Mouse (Mus musculus) skeletal muscle tissue, adult 2 months (tissue): ENCODE measurements around the gene Hist1h2bb.
A peak's percentile ranks its signal among the peaks of the same experiment; 100 is the strongest.
"Not testable (repeated sequence)": the region's sequence is repeated elsewhere in the genome, so short reads cannot be mapped to it uniquely, and the experiment has no call there.

Source experiments
- DNase-seq: peaks from one replicate; pipeline ENCODE4 v3.0.0-alpha.2; 2012; ENCODE audit warnings: low read depth, low spot score

Gene Hist1h2bb

DNA sequence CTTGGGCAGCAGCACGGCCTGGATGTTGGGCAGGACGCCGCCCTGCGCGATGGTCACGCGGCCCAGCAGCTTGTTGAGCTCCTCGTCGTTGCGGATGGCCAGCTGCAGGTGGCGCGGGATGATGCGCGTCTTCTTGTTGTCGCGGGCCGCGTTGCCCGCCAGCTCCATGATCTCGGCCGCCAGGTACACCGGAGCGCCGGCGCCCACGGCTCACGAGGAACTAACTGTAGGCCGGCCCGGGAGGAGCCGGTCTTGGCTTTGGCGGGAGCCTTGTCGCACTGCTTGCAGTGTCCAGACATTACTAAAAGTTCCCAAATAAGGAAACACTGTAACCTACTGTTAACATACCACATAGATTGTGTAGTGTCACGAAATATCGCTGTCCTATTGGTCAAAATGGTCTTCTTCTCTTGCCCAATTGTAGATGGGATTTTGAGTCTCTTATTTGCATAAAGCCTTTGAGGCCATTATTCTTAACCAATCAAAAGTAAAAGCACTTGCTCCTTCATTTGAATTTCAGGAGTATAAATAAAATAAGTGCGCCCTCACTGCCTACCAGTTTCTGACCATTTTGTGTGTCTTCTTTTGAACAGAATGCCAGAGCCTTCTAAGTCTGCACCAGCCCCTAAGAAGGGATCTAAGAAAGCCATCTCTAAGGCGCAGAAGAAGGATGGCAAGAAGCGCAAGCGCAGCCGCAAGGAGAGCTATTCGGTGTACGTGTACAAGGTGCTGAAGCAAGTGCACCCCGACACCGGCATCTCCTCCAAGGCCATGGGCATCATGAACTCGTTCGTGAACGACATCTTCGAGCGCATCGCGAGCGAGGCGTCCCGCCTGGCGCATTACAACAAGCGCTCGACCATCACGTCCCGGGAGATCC, at the start of gene Hist1h2bb:
Hist1h2bb (plus strand) TSS at position 534 of the 880 bp plus-strand sequence.
- peak; percentile 92 for DNase-seq

DNA sequence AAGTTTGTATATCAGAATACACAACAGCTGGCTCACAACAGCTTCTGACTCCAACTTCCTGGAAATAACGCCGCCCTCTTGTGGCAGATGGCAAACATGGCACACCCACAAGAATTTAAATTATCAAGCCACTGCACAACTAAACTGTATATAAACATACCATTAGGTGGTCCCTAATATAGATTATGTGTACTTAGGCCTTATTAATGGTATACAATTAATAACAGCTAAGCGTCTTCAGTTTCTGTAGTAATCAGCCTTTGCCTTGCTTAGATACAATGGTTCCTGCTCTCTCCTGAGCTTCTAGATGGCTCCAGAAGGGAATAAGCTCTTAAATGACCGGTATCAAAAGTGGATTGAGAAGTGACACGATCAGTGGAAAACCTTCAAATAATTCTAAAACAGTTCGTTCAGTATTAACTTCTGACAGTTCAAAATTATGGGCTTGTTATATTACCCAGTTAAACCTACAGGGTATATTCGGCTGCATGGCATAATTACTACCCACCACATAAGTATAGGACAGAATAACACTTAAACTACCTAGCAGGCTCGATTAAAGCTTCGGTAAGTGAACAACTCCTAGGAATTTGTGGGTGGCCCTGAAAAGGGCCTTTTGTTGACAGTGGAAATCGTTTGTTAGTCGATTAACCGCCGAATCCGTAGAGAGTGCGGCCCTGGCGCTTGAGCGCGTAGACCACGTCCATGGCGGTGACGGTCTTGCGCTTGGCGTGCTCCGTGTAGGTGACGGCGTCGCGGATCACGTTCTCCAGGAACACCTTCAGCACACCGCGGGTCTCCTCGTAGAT, 48.8 kb upstream of the Hist1h2bb start:
- peak; percentile 52 for DNase-seq

DNA sequence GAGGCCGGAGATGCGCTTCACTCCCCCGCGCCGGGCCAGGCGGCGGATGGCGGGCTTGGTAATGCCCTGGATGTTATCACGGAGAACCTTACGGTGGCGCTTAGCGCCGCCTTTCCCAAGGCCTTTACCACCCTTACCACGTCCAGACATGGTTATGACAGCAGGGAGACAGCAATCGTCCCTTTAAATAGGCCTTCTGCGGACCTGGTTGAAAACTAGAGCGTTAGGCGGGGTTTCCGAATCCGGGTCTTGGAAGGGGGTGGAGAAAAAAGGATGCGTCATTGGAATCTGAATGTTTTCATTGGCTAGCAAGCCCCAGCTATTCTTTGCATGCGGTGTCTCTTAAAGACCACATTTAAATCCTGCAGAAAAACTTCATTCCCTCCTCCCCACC, 48.2 kb upstream of the Hist1h2bb start, which contains the start of gene Hist1h4c:
Hist1h4c (minus strand) TSS at position 155 of the 394 bp plus-strand sequence.
- DNase-seq: peak; percentile 99

DNA sequence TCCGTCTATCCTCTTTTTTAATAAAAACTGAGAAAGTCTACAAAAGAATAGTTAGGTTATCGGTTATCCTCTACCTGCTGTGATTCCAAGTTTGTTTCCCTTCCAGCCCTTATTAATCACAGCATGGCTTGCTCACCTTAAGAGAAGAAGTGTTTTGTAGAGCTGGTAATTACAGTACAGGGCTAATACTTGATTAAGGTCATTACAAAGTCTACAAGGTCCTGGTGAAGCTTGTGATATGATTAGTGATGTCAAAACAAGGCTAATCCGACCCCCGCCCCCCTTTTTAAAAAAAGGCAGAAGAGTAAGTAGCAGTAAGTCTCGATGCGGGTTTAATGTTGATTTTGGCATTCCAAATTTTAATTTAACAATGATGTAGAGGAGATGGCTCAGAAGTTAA, 47.5 kb upstream of the Hist1h2bb start:
- DNase-seq: no peak

DNA sequence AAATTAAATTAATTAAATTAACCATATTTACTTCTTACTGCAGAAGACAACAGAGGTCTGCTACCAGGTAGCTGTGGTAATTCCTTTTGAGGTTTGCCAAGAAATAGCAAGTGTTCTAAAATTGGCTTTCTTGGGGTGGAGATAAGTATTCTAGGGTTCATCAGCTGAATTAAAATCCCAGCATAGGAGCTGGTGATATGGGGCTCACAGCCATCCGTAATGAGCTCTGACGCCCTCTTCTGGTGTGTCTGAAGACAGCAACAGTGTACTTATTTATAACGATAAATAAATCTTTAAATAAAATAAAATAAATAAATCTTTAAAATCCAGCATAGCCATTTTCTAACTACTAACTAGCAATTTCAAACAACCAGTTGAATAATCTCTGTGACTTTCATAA, 46.8 kb upstream of the Hist1h2bb start:
- no peak for DNase-seq

DNA sequence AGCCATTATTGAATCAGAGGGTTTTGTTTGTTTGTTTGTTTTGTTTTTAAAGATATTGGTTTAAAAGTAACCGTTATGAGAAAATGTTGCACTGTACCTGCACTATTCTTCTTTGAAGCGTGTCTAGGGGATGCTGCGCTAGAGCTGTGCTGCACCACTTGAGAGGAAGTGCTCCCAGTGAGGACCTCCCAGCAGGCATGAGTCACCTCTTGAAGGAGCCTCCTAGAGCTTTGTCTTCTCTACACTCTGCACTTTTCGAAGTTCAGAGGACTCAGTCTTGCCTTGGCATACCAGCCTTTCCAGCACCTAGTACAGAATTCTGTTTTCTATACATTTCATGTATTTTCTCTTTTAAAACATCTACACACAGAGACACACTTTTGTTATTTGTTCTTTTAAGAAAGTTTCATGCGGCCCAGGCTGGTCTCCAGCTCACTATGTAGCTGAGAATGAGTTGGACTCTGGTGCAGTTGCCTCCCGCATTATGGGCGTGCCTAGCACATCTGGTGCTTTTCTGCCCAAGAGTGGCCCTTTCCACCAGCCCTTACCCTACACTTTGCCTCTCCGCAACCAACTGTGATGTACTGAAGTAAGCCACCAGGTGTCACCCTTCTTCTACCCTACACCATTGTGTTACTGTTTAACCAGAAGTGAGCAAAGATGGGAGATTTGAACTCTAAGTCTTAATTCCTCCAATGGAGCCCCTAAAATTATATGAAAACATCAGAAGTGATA, 45.6 kb upstream of the Hist1h2bb start:
- peak; percentile 69 for DNase-seq

DNA sequence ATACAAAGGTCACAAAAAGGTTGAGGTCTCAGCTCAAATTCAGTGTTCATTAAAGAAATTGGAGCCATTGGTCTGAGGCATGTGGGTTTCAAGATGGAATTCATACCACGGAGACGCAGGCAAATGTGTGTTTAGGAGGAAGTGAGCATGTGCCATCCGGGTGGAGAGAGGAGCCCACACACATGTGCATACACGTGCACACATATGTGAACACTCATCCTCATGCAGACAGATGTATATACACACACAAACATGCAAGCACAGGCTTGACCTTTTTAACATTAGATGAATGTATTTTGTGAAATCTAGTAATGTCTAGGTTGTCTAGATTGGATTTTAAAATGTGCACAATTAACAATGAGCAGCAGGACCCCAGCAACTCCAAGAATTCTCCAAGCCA, 44.3 kb upstream of the Hist1h2bb start:
- DNase-seq: no peak

DNA sequence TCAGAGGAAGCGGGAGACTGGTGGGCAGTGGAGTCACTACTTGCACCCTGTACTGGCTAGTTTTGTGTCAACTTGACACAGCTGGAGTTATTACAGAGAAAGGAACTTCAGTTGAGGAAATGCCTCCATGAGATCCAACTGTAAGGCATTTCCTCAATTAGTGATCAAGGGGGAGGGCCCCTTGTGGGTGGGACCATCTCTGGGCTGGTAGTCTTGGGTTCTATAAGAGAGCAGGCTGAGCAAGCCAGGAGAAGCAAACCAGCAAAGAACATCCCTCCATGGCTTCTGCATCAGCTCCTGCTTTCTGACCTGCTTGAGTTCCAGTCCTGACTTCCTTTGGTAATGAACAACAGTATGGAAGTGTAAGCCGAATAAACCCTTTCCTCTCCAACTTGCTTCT, 43.7 kb upstream of the Hist1h2bb start:
- DNase-seq: not testable (repeated sequence)

DNA sequence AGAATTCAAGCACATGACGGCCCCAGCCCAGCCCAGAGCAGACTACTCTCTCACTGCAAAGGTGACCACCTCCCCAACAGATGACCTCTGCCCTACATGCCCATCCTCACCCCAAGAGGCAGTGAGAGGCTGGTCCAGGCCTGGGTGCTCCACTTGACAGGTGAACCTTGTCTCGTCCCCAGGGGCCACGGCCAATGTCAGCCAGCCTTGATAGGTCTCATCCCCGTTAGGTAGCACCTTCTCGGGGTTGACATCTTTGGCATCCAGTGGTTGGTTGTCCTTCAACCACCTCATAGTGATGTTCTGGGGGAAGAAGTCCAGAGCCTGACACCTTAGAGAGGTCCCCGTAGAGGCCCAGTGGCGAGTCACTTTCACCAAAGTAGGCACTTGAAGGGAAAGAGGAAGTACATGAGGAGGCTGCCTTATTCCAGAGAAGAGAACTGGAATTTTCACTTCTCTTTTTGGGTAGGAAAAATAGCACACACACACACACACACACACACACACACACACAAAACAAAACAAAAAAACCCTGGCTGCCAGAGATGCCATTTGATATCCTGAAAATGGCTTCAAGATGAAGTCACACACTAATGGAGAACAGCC, 40.7 kb upstream of the Hist1h2bb start:
- no peak for DNase-seq

DNA sequence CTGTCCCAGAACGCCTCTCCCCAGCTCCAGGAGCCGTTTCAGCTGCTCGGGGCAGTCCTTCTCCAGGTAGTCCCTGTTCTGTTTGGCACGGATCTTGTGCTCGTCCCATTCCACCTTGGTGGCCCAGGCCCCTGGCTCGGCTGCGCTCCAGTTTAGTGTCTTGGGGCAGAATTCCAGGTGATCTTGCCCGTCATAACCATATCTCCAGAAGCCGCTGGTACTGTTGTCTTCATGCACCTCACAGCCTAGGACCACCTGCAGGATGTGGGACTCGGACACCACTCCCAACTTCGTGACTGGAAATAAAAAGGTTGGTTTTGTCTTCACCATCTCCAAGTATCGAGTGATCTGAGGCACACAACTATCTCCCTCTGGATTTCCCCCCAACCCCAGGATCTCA, 39.8 kb upstream of the Hist1h2bb start:
- DNase-seq: no peak

DNA sequence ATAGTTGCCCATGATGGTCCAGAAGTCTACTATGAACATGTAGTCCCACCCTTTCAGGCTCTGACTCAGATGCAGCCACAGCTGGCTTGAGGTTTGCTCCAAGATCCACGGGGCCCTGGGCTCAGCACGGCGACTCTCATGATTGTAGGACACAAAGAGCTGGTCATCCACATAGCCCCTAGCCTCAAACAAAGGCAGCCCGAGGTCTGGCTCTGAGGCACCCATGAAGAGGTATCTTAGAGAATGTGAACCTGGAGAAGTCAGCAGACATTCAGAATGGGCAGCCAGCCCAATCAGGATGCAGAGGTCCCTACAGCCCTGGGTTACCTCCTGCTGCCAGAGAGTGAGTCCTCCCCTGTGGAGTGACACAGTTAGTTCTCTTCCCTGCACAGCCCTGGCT, 38.5 kb upstream of the Hist1h2bb start:
- DNase-seq: no peak

DNA sequence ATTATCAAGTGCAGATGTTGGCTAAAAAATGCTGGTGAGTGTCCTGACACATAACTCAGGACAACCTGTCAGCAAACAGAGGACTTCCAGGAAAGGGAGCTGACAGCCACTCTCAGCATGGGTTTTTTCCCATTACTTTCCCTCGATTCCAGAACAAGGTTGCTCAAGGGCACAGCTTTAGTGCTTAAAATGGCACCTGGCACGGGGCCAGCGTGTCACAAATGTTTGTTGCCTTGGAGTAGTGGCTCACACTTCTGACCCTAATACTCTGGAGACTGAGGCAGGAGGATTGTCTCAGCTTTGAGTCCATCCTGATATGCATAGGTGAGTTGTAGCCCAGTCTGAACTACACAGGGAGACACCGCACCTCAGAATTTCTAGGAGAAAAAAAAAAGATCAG, 37.9 kb upstream of the Hist1h2bb start:
- DNase-seq: no peak

DNA sequence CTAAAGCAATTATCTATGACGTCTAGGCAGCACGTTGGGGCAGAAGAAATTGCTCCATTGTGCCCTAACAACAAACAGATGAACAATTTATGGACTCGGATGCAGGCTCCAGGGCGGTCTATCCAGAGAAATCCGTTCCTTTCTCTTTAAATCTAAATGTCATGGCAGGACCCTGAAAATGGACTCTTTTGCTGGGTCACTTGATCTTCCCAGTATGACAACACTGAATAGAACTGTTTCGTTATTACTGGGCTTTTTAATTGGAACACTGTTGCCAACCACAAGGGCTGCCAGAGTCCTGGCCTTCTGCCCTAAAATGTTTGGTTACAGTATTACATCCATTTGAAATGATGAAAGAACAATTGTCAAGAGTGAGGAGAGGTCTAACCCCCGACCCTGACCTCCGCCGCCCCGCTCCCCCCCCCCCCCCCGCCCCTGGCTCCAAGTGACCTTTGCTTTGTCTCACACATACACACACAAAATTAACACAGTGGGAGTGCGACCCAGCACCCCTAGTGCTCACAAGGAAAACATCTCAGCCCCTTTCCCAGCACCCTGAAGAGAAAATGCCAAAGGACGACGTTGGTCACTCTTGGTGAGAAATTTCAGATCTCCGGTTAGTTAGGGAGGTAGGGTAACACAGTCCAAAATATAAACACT, 36.7 kb upstream of the Hist1h2bb start:
- DNase-seq: no peak

DNA sequence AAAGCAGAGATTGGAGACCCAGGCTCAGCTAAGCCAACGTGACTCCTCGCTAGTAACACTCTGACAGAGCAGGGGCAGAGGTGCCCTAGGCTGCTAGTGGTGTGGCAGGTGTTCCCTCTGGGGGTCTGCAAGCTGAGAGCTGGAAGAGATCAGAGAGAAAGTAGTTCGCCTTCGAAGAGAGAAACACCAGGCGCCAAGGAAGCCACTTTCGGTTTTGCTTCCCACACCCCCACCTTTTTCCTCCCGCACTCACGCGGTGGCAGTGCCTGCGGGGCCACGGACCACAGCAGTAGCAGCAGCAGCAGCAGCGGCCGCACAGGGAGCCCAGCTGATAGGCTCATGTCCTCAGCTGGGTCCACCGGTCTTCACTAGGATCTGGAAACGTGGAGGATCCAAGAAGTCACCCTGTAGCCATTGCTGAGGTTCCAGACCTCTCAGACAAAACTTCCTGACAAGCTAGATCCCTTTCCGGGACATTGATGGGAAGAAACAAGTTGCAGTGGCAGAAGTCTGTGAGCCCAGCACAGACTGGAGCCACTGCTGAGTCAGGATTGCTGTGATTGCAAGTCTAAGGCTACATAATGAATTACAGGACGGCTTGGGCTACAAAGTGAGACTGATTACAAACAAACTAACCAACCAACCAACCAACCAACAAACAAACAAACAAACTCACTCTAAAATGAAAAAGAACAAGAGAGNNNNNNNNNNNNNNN, 36.0 kb upstream of the Hist1h2bb start, which contains the start of gene Hfe:
Hfe (minus strand) TSS at position 481 of the 716 bp plus-strand sequence.
- DNase-seq: peak; percentile 61

DNA sequence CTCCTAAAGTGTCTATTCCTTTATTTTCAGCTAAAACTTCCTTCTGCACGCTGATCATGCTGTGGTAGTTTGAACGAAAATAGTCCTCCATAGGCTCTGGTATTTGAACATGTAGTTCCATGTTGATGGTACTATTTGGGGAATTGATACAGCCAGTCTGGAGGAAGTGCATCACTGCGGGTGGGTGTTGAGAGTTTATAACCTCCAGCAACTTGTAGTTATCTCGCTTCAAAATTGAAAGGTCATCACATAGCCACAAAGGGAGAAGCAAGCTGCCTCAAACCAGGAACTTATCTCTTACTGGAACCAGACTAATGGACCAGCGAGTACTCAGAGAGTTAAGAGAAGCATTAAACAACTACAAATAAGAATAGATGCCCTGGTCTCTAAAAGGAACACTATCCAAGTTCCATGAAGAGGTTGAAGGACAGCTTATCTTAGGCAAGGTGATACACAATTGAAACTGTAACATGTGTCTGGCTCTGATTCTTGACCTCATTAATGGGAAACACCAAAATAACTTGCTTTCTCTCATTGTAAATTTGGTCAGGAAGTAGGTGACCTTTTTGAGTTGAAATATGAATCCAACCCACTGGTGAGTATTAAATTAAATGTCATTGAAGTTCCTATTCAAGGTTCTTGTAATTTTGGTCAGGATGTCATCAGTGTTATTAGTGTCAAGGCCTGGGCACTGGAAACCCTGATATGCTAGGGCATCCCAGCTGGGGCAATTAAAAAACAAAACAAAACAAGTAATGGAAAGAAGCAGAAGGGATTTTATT, 30.1 kb upstream of the Hist1h2bb start:
- no peak for DNase-seq

DNA sequence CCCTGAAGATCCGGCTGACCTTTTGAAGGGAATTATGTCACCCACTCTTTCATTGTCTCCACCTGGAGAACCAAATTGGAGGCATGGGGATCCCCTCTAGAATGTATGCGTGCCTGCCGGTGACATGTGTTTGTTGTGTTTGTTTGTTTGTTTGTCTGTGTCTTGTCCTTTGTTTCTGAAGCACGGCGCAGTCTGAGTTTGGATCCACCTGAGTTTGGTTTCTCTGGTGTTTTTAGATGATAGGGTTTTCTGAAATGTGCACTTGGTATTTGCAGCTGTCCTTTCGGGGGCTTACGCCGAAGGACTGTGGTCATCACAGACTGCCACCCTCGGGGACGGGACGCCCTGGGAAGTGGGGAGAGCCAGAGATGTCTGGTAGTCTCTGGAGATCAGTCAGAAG, 29.4 kb upstream of the Hist1h2bb start:
- no peak for DNase-seq

DNA sequence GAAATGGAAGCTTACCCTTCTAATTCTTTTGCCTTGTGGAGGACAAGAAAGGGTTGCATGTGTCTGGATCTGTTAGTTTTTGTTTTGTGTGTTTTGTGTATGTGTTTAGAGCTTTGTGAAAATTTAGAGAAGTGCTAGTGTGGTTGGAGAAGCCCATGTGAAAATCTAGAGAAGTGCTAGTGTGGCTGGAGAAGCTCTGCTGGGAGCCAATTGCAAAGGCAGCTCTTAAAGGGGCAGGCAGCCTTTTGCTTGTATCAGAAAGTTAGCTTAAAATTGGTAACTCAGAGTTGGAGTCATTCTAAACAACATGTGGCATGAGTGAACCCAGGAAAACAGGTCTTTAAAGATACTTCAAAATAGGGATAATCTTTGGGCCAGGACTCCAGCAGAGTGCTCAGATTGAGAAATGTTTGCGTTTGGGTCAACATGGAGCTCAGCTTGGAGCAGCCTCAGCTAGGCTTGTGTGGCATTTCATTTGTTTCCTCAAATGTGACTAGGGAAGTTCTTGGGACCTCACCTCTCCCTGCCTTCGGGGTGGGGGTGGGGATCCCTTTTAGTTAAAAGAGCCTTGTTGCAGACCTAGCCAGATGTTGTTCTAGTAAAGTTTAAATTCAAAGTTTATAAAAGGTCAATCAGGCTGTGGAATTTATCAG, 28.8 kb upstream of the Hist1h2bb start:
- DNase-seq: not testable (repeated sequence)

DNA sequence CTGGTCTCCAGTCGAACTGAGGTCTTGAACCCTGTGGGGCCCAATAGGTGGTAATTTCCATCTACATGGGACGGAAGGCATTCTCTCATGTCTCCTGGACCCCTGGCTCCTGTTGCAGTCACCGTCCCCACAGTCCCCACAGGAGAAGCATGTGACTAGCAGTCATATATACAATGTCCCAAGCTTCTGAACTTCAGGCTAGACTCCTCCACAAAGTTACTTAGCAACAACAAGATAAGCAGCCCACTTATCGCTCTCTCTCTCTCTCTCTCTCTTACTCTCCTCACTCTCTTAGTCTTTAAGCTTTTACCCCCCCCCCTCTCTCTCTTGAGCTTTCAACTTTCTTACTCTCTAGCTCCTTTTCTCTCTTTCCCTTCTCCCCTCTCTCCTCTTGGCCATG, 22.3 kb upstream of the Hist1h2bb start:
- DNase-seq: no peak

DNA sequence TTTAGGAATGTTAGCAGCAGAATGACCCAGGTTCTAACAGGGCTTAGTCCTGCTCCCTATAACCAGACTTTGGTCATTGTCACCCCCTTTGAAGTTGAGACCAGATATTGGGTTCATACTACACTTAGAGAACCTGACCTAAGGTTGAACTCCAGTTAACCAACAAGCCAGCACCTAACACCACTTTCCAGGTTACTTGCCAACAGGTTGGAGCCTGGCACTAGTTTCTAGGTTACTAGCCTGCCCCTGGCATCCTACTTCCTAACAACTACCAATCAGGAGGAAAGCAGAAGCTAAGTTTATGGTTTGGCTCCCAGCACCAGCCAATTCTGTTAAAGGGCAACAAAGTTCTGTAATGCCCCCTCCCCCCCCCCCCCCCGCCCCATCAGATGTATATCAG, 21.3 kb upstream of the Hist1h2bb start:
- DNase-seq: no peak
